Mouse (Mus musculus): ENCODE results near the gene Rbm19. TPM values are rescaled to one million over a fixed set of nuclear protein-coding genes. Genes with fewer than 3 reads are reported as not detected.
A peak's percentile ranks its signal among the peaks of the same experiment; 100 is the strongest.

The Rbm19 gene
- total RNA-seq (2012; rRNA removed) (57.1 and 66.3 TPM in 2 replicates), polyA plus RNA-seq (2012; ENCODE audit: insufficient read depth in 1 of 2, insufficient read length in 2 of 2, low read depth in 1 of 2, low replicate concordance in 2 of 2, missing spikeins in 1 of 2) (10 to 100 TPM in 1 of 2 experiments, not detected in 1; 74.3 TPM)

DNA sequence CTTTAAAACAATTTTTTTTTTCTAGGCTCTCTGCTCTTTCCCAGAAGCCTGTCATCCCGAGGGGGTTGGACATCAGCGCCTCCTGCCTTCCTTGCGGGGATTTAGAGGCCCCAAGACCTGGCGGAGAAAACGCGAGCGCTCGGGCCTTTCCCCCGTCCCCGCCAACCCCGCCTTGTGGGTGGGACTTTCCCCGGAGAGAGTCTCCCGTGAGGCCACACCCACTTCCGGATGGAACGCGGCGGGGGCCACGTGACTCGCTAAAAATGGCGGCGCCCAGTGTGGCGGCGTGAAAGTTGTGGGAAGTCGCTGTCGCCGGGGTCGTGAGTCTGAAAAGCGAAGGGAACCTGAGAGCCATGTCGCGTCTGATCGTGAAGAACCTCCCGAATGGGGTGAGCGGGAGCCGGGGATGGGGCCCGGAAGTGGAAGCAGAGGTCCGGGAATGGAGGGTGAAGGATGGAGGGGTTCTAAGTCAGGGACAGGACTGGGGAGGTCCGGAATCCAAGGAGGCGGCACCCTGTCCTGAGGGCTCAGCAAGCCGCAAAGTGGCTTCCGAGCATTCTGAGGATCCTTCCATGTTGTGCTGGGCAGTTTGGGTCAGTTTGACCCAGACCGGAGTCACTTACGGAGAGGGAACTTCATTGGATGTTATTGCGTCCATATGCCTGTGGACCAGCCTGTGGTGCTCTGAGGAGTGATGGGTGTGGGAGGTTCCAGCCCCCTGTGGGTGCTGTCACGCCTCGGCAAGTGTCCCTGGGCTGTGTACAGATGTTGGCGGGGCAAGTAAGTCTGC, at the start of gene Rbm19:
Gene Rbm19 (plus strand): TSS at position 205 of the 790 bp plus-strand sequence.
- H3K4me3 ChIP-seq (ENCODE audit: control insufficient read depth in 1 of 2, insufficient read depth in 1 of 2, low read depth in 2 of 2, low read length in 2 of 2) = peak within 1 kb of the TSS; percentile 84 to 97
- DNase-seq (ENCODE audit: low read depth, low spot score) = peak; percentile 92
- H3K27ac ChIP-seq (ENCODE audit: control insufficient read depth, low read depth, low read length) = peak within 1 kb of the TSS; percentile 22
- peaks cover 0 to 5% of the 10 kb centered on the region in 2 experiments; a peak in 3 of 4 replicates for H3K36me3 ChIP-seq (ENCODE audit: control insufficient read depth in 1 of 2, insufficient read depth in 2 of 2, low read length in 2 of 2)
- H3K9ac ChIP-seq (ENCODE audit: control insufficient read depth, low read depth, low read length, poor library complexity, severe bottlenecking) = peak within 1 kb of the TSS; percentile 79
- peaks cover 14% of the 10 kb centered on the region for H3K79me2 ChIP-seq (ENCODE audit: control insufficient read depth, insufficient read depth, low read length, poor library complexity)
- H3K27me3 ChIP-seq (ENCODE audit: control insufficient read depth in 1 of 2, insufficient read depth in 2 of 2, low read length in 2 of 2) = no peaks in the 10 kb centered on the region
- no peaks in the 10 kb centered on the region for H3K9me3 ChIP-seq (replicated peaks; ENCODE audit: insufficient read depth, low read length)
- H3K4me1 ChIP-seq (ENCODE audit: control insufficient read depth in 1 of 2, insufficient read depth in 2 of 2, low read length in 2 of 2) = peaks cover 0 to 4% of the 10 kb centered on the region in 2 experiments; a peak in 2 of 4 replicates
- TF ChIP-seq TCF12 (IDR thresholded peaks at IDR 0.05; ENCODE audit: low read depth, low read length) (peak; percentile 49; the same call in 1 of the 2 replicates), RCOR1 (IDR thresholded peaks at IDR 0.05; ENCODE audit: low read depth, low read length) (no peak), NRF1 (IDR thresholded peaks at IDR 0.05; ENCODE audit: insufficient read depth, low read depth, low read length, poor library complexity, severe bottlenecking) (0 out of 2 replicates have a peak, but pooled peaks have one; percentile 22), ETS1 (IDR thresholded peaks at IDR 0.05; ENCODE audit: low read depth, low read length) (no peak), ZKSCAN1 (IDR thresholded peaks at IDR 0.05; ENCODE audit: low read depth, low read length) (no peak), USF1 (IDR thresholded peaks at IDR 0.05; ENCODE audit: low read depth, low read length) (peak; percentile 99), UBTF (IDR thresholded peaks at IDR 0.05; ENCODE audit: borderline replicate concordance, insufficient read depth, low read depth, low read length) (no peak), MAFK (IDR thresholded peaks at IDR 0.05; ENCODE audit: borderline replicate concordance, low read depth, low read length) (no peak), POLR2A (IDR thresholded peaks at IDR 0.05; ENCODE audit: control insufficient read depth in 1 of 2, insufficient read depth in 1 of 2, low read depth in 1 of 2, low read length in 2 of 2, poor library complexity in 1 of 2) (peak; percentile 85 to 92), MEF2A (IDR thresholded peaks at IDR 0.05; ENCODE audit: extremely low read depth, insufficient replicate concordance, low read depth, low read length, poor library complexity, severe bottlenecking) (no peak), CHD2 (IDR thresholded peaks at IDR 0.05; ENCODE audit: low read length) (no peak), MYB (IDR thresholded peaks at IDR 0.05; ENCODE audit: low read depth, low read length) (no peak), SIN3A (IDR thresholded peaks at IDR 0.05; ENCODE audit: low read length) (peak; percentile 99), ZNF384 (IDR thresholded peaks at IDR 0.05; ENCODE audit: low read depth, low read length) (no peak), POLR2AphosphoS2 (IDR thresholded peaks at IDR 0.05; ENCODE audit: low read length) (peak; percentile 46; the same call in 1 of the 2 replicates), CHD1 (IDR thresholded peaks at IDR 0.05; ENCODE audit: low read depth, low read length) (no peak), NELFE (IDR thresholded peaks at IDR 0.05; ENCODE audit: low read depth, low read length) (peak; percentile 64; the same call in 1 of the 2 replicates), ZMIZ1 (IDR thresholded peaks at IDR 0.05; ENCODE audit: low read depth, low read length) (no peak), BHLHE40 (IDR thresholded peaks at IDR 0.05; ENCODE audit: borderline replicate concordance, low read depth, low read length) (no peak; the same call in 1 of the 2 replicates), EP300 (IDR thresholded peaks at IDR 0.05; ENCODE audit: low read depth in 1 of 2, low read length in 2 of 2) (no peak), JUND (IDR thresholded peaks at IDR 0.05; ENCODE audit: low read depth, low read length) (no peak), USF2 (IDR thresholded peaks at IDR 0.05; ENCODE audit: borderline replicate concordance in 1 of 2, insufficient read depth in 1 of 2, low read depth in 1 of 2, low read length in 2 of 2) (peak in 1 of 2 experiments; percentile 89; a peak in 3 of 4 replicates), ZC3H11A (IDR thresholded peaks at IDR 0.05; ENCODE audit: low read depth, low read length) (no peak), POLR2AphosphoS5 (IDR thresholded peaks at IDR 0.05; ENCODE audit: borderline replicate concordance, low read depth, low read length) (no peak), GABPA (IDR thresholded peaks at IDR 0.05; ENCODE audit: low read depth, low read length) (no peak), CTCF (IDR thresholded peaks at IDR 0.05 in 2 of 3, conservative IDR thresholded peaks at IDR 0.05 in 1 of 3; ENCODE audit: control insufficient read depth in 1 of 3, insufficient read depth in 1 of 3, low read depth in 2 of 3, low read length in 3 of 3, poor library complexity in 1 of 3, severe bottlenecking in 1 of 3) (peak in 2 of 3 experiments; percentile 16 to 30; a peak in 2 of 6 replicates), MAX (IDR thresholded peaks at IDR 0.05; ENCODE audit: low read length) (peak; percentile 98), MXI1 (IDR thresholded peaks at IDR 0.05; ENCODE audit: low read depth, low read length) (peak; percentile 100), ELF1 (IDR thresholded peaks at IDR 0.05; ENCODE audit: low read depth, low read length) (peak; percentile 94), E2F4 (IDR thresholded peaks at IDR 0.05; ENCODE audit: borderline replicate concordance, low read depth, low read length) (no peak), MYC (IDR thresholded peaks at IDR 0.05; ENCODE audit: low read depth, low read length) (peak; percentile 89; the same call in 1 of the 2 replicates), TBP (IDR thresholded peaks at IDR 0.05; ENCODE audit: low read depth, low read length) (peak; percentile 69; the same call in 1 of the 2 replicates), TAL1 (IDR thresholded peaks at IDR 0.05; ENCODE audit: low read length) (no peak), MAZ (IDR thresholded peaks at IDR 0.05; ENCODE audit: low read depth, low read length) (no peak)
